In genomic region chr3:122140589-122141400, GRCm38 (mm10) we compare ENCODE assay signal across 8 mouse cellular contexts.
A peak's percentile ranks its signal among the peaks of the same experiment; 100 is the strongest.
DNase-seq lines count a peak whose midpoint lies in the region; ATAC-seq lines count a peak whose summit lies in the region.

No protein-coding gene starts in this region.

- DNase-seq in hindbrain, embryonic 10.5 days (ENCODE audit: low spot score), result peak; percentile 67
- peak; percentile 62 for DNase-seq in adrenal gland, postnatal 25 days
- DNase-seq in fibroblast of lung, adult 2 months (ENCODE audit: low read depth), result peak; percentile 56
- DNase-seq in heart, postnatal 4 days, result peak; percentile 79
- peak; percentile 12 to 60 for DNase-seq in layer of hippocampus, adult 18-20 months (ENCODE audit: low spot score in 2 of 2)
- DNase-seq in lung, postnatal 25 days (ENCODE audit: low spot score), result peak; percentile 79

- H3K9me3 ChIP-seq in hindbrain, embryonic 10.5 days, result no peaks in the 10 kb centered on the region
- no peaks in the 10 kb centered on the region for H3K9me3 ChIP-seq in hindbrain, embryonic 16.5 days (ENCODE audit: control insufficient read depth, low read length)
- H3K9me3 ChIP-seq in stomach, embryonic 16.5 days (replicated peaks; ENCODE audit: control insufficient read depth, low read length), result no peaks in the 10 kb centered on the region

- H3K27me3 ChIP-seq in hindbrain, embryonic 10.5 days (ENCODE audit: insufficient read depth, poor library complexity, severe bottlenecking), result no peaks in the 10 kb centered on the region; the same call in 1 of the 2 replicates
- no peaks in the 10 kb centered on the region for H3K27me3 ChIP-seq in hindbrain, embryonic 16.5 days (replicated peaks; ENCODE audit: control insufficient read depth, insufficient read depth, low read length)
- no peaks in the 10 kb centered on the region for H3K27me3 ChIP-seq in stomach, embryonic 16.5 days (ENCODE audit: control insufficient read depth, insufficient read depth, low read length)

- no peak overlapping the region for H3K9ac ChIP-seq in hindbrain, embryonic 16.5 days (ENCODE audit: low read depth, low read length)
- H3K9ac ChIP-seq in stomach, embryonic 16.5 days (ENCODE audit: low read length), result no peak overlapping the region

- 68% methylated on average over 18 of the region's 18 CpGs for WGBS in hindbrain, embryonic 10.5 days
- WGBS in hindbrain, embryonic 16.5 days, result 69% methylated on average over 18 of the region's 18 CpGs
- 66% methylated on average over 18 of the region's 18 CpGs for WGBS in stomach, embryonic 16.5 days

- H3K36me3 ChIP-seq in hindbrain, embryonic 10.5 days, result no peaks in the 10 kb centered on the region
- H3K36me3 ChIP-seq in hindbrain, embryonic 16.5 days (ENCODE audit: control insufficient read depth, insufficient read depth, low read length), result no peaks in the 10 kb centered on the region
- no peaks in the 10 kb centered on the region for H3K36me3 ChIP-seq in stomach, embryonic 16.5 days (ENCODE audit: control insufficient read depth, insufficient read depth, low read length)

- peaks cover 3% of the 10 kb centered on the region; the same call in 1 of the 2 replicates for H3K4me1 ChIP-seq in hindbrain, embryonic 10.5 days (replicated peaks)
- no peaks in the 10 kb centered on the region for H3K4me1 ChIP-seq in hindbrain, embryonic 16.5 days (ENCODE audit: control insufficient read depth, insufficient read depth, low read depth, low read length)
- H3K4me1 ChIP-seq in stomach, embryonic 16.5 days (ENCODE audit: control insufficient read depth, insufficient read depth, low read length), result no peaks in the 10 kb centered on the region

- no peak overlapping the region for H3K4me2 ChIP-seq in hindbrain, embryonic 16.5 days (ENCODE audit: low read length)
- H3K4me2 ChIP-seq in stomach, embryonic 16.5 days (ENCODE audit: low read depth, low read length), result no peak overlapping the region

- no peak overlapping the region for H3K27ac ChIP-seq in hindbrain, embryonic 10.5 days
- H3K27ac ChIP-seq in hindbrain, embryonic 16.5 days (ENCODE audit: low read depth, low read length), result no peak overlapping the region
- H3K27ac ChIP-seq in stomach, embryonic 16.5 days (ENCODE audit: low read length), result no peak overlapping the region

- H3K4me3 ChIP-seq in hindbrain, embryonic 10.5 days, result no peak overlapping the region
- H3K4me3 ChIP-seq in hindbrain, embryonic 16.5 days (ENCODE audit: low read length), result no peak overlapping the region
- H3K4me3 ChIP-seq in stomach, embryonic 16.5 days (replicated peaks; ENCODE audit: low read length), result no peak overlapping the region

- no peak for ATAC-seq in hindbrain, embryonic 16.5 days
- ATAC-seq in stomach, embryonic 16.5 days (ENCODE audit: insufficient read depth, low FRiP score), result peak; percentile 50; the same call in 1 of the 2 replicates
